Mouse (Mus musculus): ENCODE results near the gene Ccs.

- TF ChIP-seq CTCF (IDR thresholded peaks at IDR 0.05; ENCODE audit: borderline replicate concordance, insufficient read depth, low read length) (no peak), POLR2A (IDR thresholded peaks at IDR 0.05; ENCODE audit: low read depth, low read length) (no peak)
Measured at GRCm38 (mm10) chr19:4863048-4863447, 23.9 kb upstream of the Ccs start.

All from embryonic fibroblast, embryonic 13.5 days (primary cell).